Comparison of ENCODE assay signal across 8 mouse cellular contexts in genomic region chr4:126110374-126111152, GRCm38 (mm10). TPM values are rescaled to one million over a fixed set of nuclear protein-coding genes. Genes with fewer than 3 reads are reported as not detected.
DNase-seq lines count a peak whose midpoint lies in the region; ATAC-seq and TF ChIP-seq lines count a peak whose summit lies in the region.

No protein-coding gene starts in this region.

- H3K4me1 ChIP-seq in MEL (ENCODE audit: control insufficient read depth in 1 of 2, insufficient read depth in 2 of 2, low read length in 2 of 2) = peaks cover 9 to 43% of the 10 kb centered on the region in 2 experiments
- peaks cover 74% of the 10 kb centered on the region for H3K4me1 ChIP-seq in hindbrain, embryonic 15.5 days (replicated peaks)

- H3K9me3 ChIP-seq in MEL (replicated peaks; ENCODE audit: insufficient read depth, low read length) = no peaks in the 10 kb centered on the region
- H3K9me3 ChIP-seq in hindbrain, embryonic 15.5 days = no peaks in the 10 kb centered on the region

- peak overlapping the region; percentile 77 for H3K27ac ChIP-seq in MEL (ENCODE audit: control insufficient read depth, low read depth, low read length)
- peak overlapping the region; percentile 70 for H3K27ac ChIP-seq in hindbrain, embryonic 15.5 days (replicated peaks)
- H3K27ac ChIP-seq in left cerebral cortex, adult 2 months = peak overlapping the region; percentile 90

- H3K4me3 ChIP-seq in MEL (ENCODE audit: control insufficient read depth in 1 of 2, insufficient read depth in 1 of 2, low read depth in 2 of 2, low read length in 2 of 2) = peak overlapping the region; percentile 31 to 42
- no peak overlapping the region for H3K4me3 ChIP-seq in hindbrain, embryonic 15.5 days
- H3K4me3 ChIP-seq in left cerebral cortex, adult 2 months = peak overlapping the region; percentile 1

- intact Hi-C loops in left cerebral cortex, adult 2 months (cut with DNase I) = no loop called here

- no peak; a peak in 2 of 6 replicates for TF ChIP-seq CTCF in MEL (IDR thresholded peaks at IDR 0.05 in 2 of 3, conservative IDR thresholded peaks at IDR 0.05 in 1 of 3; ENCODE audit: control insufficient read depth in 1 of 3, insufficient read depth in 1 of 3, low read depth in 2 of 3, low read length in 3 of 3, poor library complexity in 1 of 3, severe bottlenecking in 1 of 3)
- TF ChIP-seq CTCF in left cerebral cortex, adult 2 months (IDR thresholded peaks at IDR 0.05) = no peak; the same call in none of the 2 replicates

- TF ChIP-seq POLR2A in MEL (IDR thresholded peaks at IDR 0.05; ENCODE audit: control insufficient read depth in 1 of 2, insufficient read depth in 1 of 2, low read depth in 1 of 2, low read length in 2 of 2, poor library complexity in 1 of 2) = peak; percentile 48 to 79; a peak in 3 of 4 replicates

- no peaks in the 10 kb centered on the region for H3K27me3 ChIP-seq in MEL (ENCODE audit: control insufficient read depth in 1 of 2, insufficient read depth in 2 of 2, low read length in 2 of 2)
- H3K27me3 ChIP-seq in hindbrain, embryonic 15.5 days = no peaks in the 10 kb centered on the region

- peak overlapping the region; percentile 14; the same call in 1 of the 2 replicates for H3K4me2 ChIP-seq in hindbrain, embryonic 15.5 days

- peak overlapping the region; percentile 55 for H3K9ac ChIP-seq in MEL (ENCODE audit: control insufficient read depth, low read depth, low read length, poor library complexity, severe bottlenecking)
- peak overlapping the region; percentile 15 for H3K9ac ChIP-seq in hindbrain, embryonic 15.5 days

- TF ChIP-seq RAD21 in MEL (IDR thresholded peaks at IDR 0.05; ENCODE audit: low read depth, low read length) = no peak

- peaks cover 1 to 36% of the 10 kb centered on the region in 2 experiments; a peak in 2 of 4 replicates for H3K36me3 ChIP-seq in MEL (ENCODE audit: control insufficient read depth in 1 of 2, insufficient read depth in 2 of 2, low read length in 2 of 2)
- no peaks in the 10 kb centered on the region for H3K36me3 ChIP-seq in hindbrain, embryonic 15.5 days

- TF ChIP-seq EP300 in MEL (IDR thresholded peaks at IDR 0.05; ENCODE audit: low read depth in 1 of 2, low read length in 2 of 2) = peak; percentile 68 to 72; a peak in 3 of 4 replicates

- 7% methylated on average over 12 of the region's 12 CpGs for WGBS in hindbrain, embryonic 15.5 days

- peak; percentile 50; the same call in 1 of the 2 replicates for ATAC-seq in hindbrain, embryonic 15.5 days (ENCODE audit: low FRiP score, low read depth)

- peak; percentile 94 for DNase-seq in MEL (ENCODE audit: low read depth, low spot score)
- peak; percentile 78 to 79 for DNase-seq in cerebellum, adult 18-20 months
- DNase-seq in gastrocnemius, adult 18-20 months (ENCODE audit: low spot score) = peak; percentile 89
- peak; percentile 80 to 85 for DNase-seq in left cerebral cortex, adult 2 months (ENCODE audit: extremely low spot score in 1 of 2, low spot score in 2 of 2)
- peak; percentile 88 to 92 for DNase-seq in lung, postnatal 4 days
- peak; percentile 68 to 78 for DNase-seq in right cerebral cortex, postnatal 10 days (ENCODE audit: low spot score in 2 of 2)
- DNase-seq in urinary bladder, postnatal 25 days (ENCODE audit: low spot score) = peak; percentile 77

- H3K79me2 ChIP-seq in MEL (ENCODE audit: control insufficient read depth, insufficient read depth, low read length, poor library complexity) = peaks cover 57% of the 10 kb centered on the region

TF ChIP-seq in MEL, 35 proteins besides CTCF, POLR2A, EP300 and RAD21 (continues in another document):
- TF ChIP-seq ZC3H11A (IDR thresholded peaks at IDR 0.05; ENCODE audit: low read depth, low read length) = no peak
- peak; percentile 86 for TF ChIP-seq TBP (IDR thresholded peaks at IDR 0.05; ENCODE audit: low read depth, low read length)
- TF ChIP-seq HCFC1 (IDR thresholded peaks at IDR 0.05; ENCODE audit: low read depth, low read length) = peak; percentile 70
- TF ChIP-seq NRF1 (IDR thresholded peaks at IDR 0.05; ENCODE audit: insufficient read depth, low read depth, low read length, poor library complexity, severe bottlenecking) = no peak
- no peak for TF ChIP-seq KAT2A (conservative IDR thresholded peaks at IDR 0.05; ENCODE audit: low read depth, low read length)
- no peak for TF ChIP-seq ZKSCAN1 (IDR thresholded peaks at IDR 0.05; ENCODE audit: low read depth, low read length)
- TF ChIP-seq ELF1 (IDR thresholded peaks at IDR 0.05; ENCODE audit: low read depth, low read length) = peak; percentile 54; the same call in 1 of the 2 replicates
- peak; percentile 99 for TF ChIP-seq MXI1 (IDR thresholded peaks at IDR 0.05; ENCODE audit: low read depth, low read length)
- TF ChIP-seq MAFK (IDR thresholded peaks at IDR 0.05; ENCODE audit: borderline replicate concordance, low read depth, low read length) = peak; percentile 27; the same call in 1 of the 2 replicates
- TF ChIP-seq TAL1 (IDR thresholded peaks at IDR 0.05; ENCODE audit: low read length) = no peak
- TF ChIP-seq GATA1 (IDR thresholded peaks at IDR 0.05; ENCODE audit: low read depth, low read length) = peak; percentile 1; the same call in 1 of the 2 replicates
- TF ChIP-seq SIN3A (IDR thresholded peaks at IDR 0.05; ENCODE audit: low read length) = peak; percentile 94
- TF ChIP-seq RCOR1 (IDR thresholded peaks at IDR 0.05; ENCODE audit: low read depth, low read length) = no peak
- TF ChIP-seq MEF2A (IDR thresholded peaks at IDR 0.05; ENCODE audit: extremely low read depth, insufficient replicate concordance, low read depth, low read length, poor library complexity, severe bottlenecking) = no peak
- no peak for TF ChIP-seq CHD1 (IDR thresholded peaks at IDR 0.05; ENCODE audit: low read depth, low read length)
- peak; percentile 48; the same call in 1 of the 2 replicates for TF ChIP-seq NELFE (IDR thresholded peaks at IDR 0.05; ENCODE audit: low read depth, low read length)
- no peak for TF ChIP-seq UBTF (IDR thresholded peaks at IDR 0.05; ENCODE audit: borderline replicate concordance, insufficient read depth, low read depth, low read length)
- no peak for TF ChIP-seq POLR2AphosphoS5 (IDR thresholded peaks at IDR 0.05; ENCODE audit: borderline replicate concordance, low read depth, low read length)
- TF ChIP-seq ZMIZ1 (IDR thresholded peaks at IDR 0.05; ENCODE audit: low read depth, low read length) = no peak
- peak; percentile 87 for TF ChIP-seq USF1 (IDR thresholded peaks at IDR 0.05; ENCODE audit: low read depth, low read length)
- no peak for TF ChIP-seq SMC3 (IDR thresholded peaks at IDR 0.05; ENCODE audit: low read depth, low read length)
- TF ChIP-seq MAZ (IDR thresholded peaks at IDR 0.05; ENCODE audit: low read depth, low read length) = peak; percentile 49; the same call in 1 of the 2 replicates
- peak; percentile 95 for TF ChIP-seq ETS1 (IDR thresholded peaks at IDR 0.05; ENCODE audit: low read depth, low read length)
- no peak for TF ChIP-seq CHD2 (IDR thresholded peaks at IDR 0.05; ENCODE audit: low read length)
- peak; percentile 98 for TF ChIP-seq MYC (IDR thresholded peaks at IDR 0.05; ENCODE audit: low read depth, low read length)
- no peak for TF ChIP-seq E2F4 (IDR thresholded peaks at IDR 0.05; ENCODE audit: borderline replicate concordance, low read depth, low read length)
- TF ChIP-seq POLR2AphosphoS2 (IDR thresholded peaks at IDR 0.05; ENCODE audit: low read length) = no peak
- TF ChIP-seq MAX (IDR thresholded peaks at IDR 0.05; ENCODE audit: low read length) = peak; percentile 98
- TF ChIP-seq JUND (IDR thresholded peaks at IDR 0.05; ENCODE audit: low read depth, low read length) = peak; percentile 76; the same call in 1 of the 2 replicates

RNA-seq across cellular contexts. Expression of gene Stk40, which starts 6.8 kb away (rescaled TPM):
- total RNA-seq in MEL (2012; rRNA removed) = 16.8 and 30.4 TPM in 2 replicates
- polyA plus RNA-seq in MEL (2012; ENCODE audit: insufficient read depth in 1 of 2, insufficient read length in 2 of 2, low read depth in 1 of 2, low replicate concordance in 2 of 2, missing spikeins in 1 of 2) = 100 to 1,000 TPM in 1 of 2 experiments, 10 to 100 TPM in 1; 79.4 to 270 TPM
- 100 to 1,000 TPM; 113 to 127 TPM for total RNA-seq in gastrocnemius, adult 18-20 months (2021)
- 29.6 and 33.9 TPM in 2 replicates for polyA plus RNA-seq in hindbrain, embryonic 15.5 days (2015; fragmentation: Nextera tagmentation; extraction: Ambion mirVana)
- 10 to 100 TPM; 39.8 to 56.4 TPM for total RNA-seq in left cerebral cortex, adult 2 months (2021)

RNA-seq across cellular contexts. Expression of gene Lsm10, which starts 14.1 kb away (rescaled TPM):
- total RNA-seq in MEL (2012; rRNA removed) = 33.9 and 35.0 TPM in 2 replicates
- polyA plus RNA-seq in MEL (2012; ENCODE audit: insufficient read depth in 1 of 2, insufficient read length in 2 of 2, low read depth in 1 of 2, low replicate concordance in 2 of 2, missing spikeins in 1 of 2) = 10 to 100 TPM in 1 of 2 experiments, not detected in 1; 49.6 TPM
- 10 to 100 TPM in 1 of 2 experiments, 1 to 10 TPM in 1; 7.4 to 10.8 TPM for total RNA-seq in gastrocnemius, adult 18-20 months (2021)
- polyA plus RNA-seq in hindbrain, embryonic 15.5 days (2015; fragmentation: Nextera tagmentation; extraction: Ambion mirVana) = 45.8 and 50.3 TPM in 2 replicates
- total RNA-seq in left cerebral cortex, adult 2 months (2021) = 10 to 100 TPM; 11.3 to 14.4 TPM

RNA-seq across cellular contexts. Expression of gene Eva1b, which starts 37.0 kb away (rescaled TPM):
- total RNA-seq in MEL (2012; rRNA removed) = 9.3 and 9.6 TPM in 2 replicates
- polyA plus RNA-seq in MEL (2012; ENCODE audit: insufficient read depth in 1 of 2, insufficient read length in 2 of 2, low read depth in 1 of 2, low replicate concordance in 2 of 2, missing spikeins in 1 of 2) = 10 to 100 TPM in 1 of 2 experiments, not detected in 1; 12.2 TPM
- 1 to 10 TPM; 2.1 to 3.3 TPM for total RNA-seq in gastrocnemius, adult 18-20 months (2021)
- polyA plus RNA-seq in hindbrain, embryonic 15.5 days (2015; fragmentation: Nextera tagmentation; extraction: Ambion mirVana) = 14.5 and 15.1 TPM in 2 replicates
- total RNA-seq in left cerebral cortex, adult 2 months (2021) = 1 to 10 TPM; 3.1 to 3.8 TPM

RNA-seq across cellular contexts. Expression of gene Oscp1, which starts 52.2 kb away (rescaled TPM):
- 4.2 and 5.7 TPM in 2 replicates for total RNA-seq in MEL (2012; rRNA removed)
- polyA plus RNA-seq in MEL (2012; ENCODE audit: insufficient read depth in 1 of 2, insufficient read length in 2 of 2, low read depth in 1 of 2, low replicate concordance in 2 of 2, missing spikeins in 1 of 2) = 1 to 10 TPM in 1 of 2 experiments, not detected in 1; 7.6 TPM
- total RNA-seq in gastrocnemius, adult 18-20 months (2021) = 1 to 10 TPM; 3.1 TPM
- 38.5 and 42.1 TPM in 2 replicates for polyA plus RNA-seq in hindbrain, embryonic 15.5 days (2015; fragmentation: Nextera tagmentation; extraction: Ambion mirVana)
- 10 to 100 TPM; 49.2 to 57.1 TPM for total RNA-seq in left cerebral cortex, adult 2 months (2021)

RNA-seq across cellular contexts. Expression of gene Sh3d21, which starts 52.7 kb away (rescaled TPM):
- total RNA-seq in MEL (2012; rRNA removed) = 0.31 and 0.56 TPM in 2 replicates
- polyA plus RNA-seq in MEL (2012; ENCODE audit: insufficient read depth in 1 of 2, insufficient read length in 2 of 2, low read depth in 1 of 2, low replicate concordance in 2 of 2, missing spikeins in 1 of 2) = 1 to 10 TPM in 1 of 2 experiments, not detected in 1; 1.3 TPM
- total RNA-seq in gastrocnemius, adult 18-20 months (2021) = under 1 TPM; 0.62 to 0.83 TPM
- 1.4 and 2.0 TPM in 2 replicates for polyA plus RNA-seq in hindbrain, embryonic 15.5 days (2015; fragmentation: Nextera tagmentation; extraction: Ambion mirVana)
- total RNA-seq in left cerebral cortex, adult 2 months (2021) = 1 to 10 TPM in 1 of 2 experiments, under 1 TPM in 1; 0.86 to 1.1 TPM
